Mouse (Mus musculus) erythroid progenitor cell, adult 5-6 weeks (primary cell): ENCODE measurements around the gene Ptprb. TPM values are rescaled to one million over a fixed set of nuclear protein-coding genes. Genes with fewer than 3 reads are reported as not detected.

Experiments used
- ATAC-seq: replicated peaks from 2 replicates; pipeline ENCODE4 v1.8.0; 2016; ENCODE audit warnings: moderate number of reproducible peaks, mild to moderate bottlenecking, moderate TSS enrichment, inconsistent platforms; ENCODE audit not compliant: poor library complexity, low FRiP score, severe bottlenecking
- total RNA-seq, 2 experiments: library from RNA; stranded (forward) in 1 of 2; stranded (reverse) in 1 of 2; fragments of 150-400 nt in 1 of 2; fragments of 186-747, 209-891 nt in 1 of 2; gene quantifications; 2 replicates each; pipeline versions ENCODE4 v1.2.3 to v1.2.4; 2015 to 2017; ENCODE audit warnings: low replicate concordance in 2 of 2

The Ptprb gene
- total RNA-seq, 2 experiments from 2014 or later: not detected

GRCm38 (mm10) chr10:116364759-116365158 is 89.4 kb downstream of the Ptprb start:
- no peak for ATAC-seq

GRCm38 (mm10) chr10:116370991-116371725 is 95.8 kb downstream of the Ptprb start:
- no peak for ATAC-seq

GRCm38 (mm10) chr10:116374111-116374510 is 98.8 kb downstream of the Ptprb start:
- ATAC-seq: no peak

GRCm38 (mm10) chr10:116376853-116377252 is 101.5 kb downstream of the Ptprb start:
- ATAC-seq: no peak

GRCm38 (mm10) chr10:116382826-116383685 is 107.7 kb downstream of the Ptprb start:
- no peak for ATAC-seq

- no peak for ATAC-seq
Measured at GRCm38 (mm10) chr10:116384401-116384800, 109.1 kb downstream of the Ptprb start.

- ATAC-seq: no peak
Measured at GRCm38 (mm10) chr10:116386391-116386885, 111.1 kb downstream of the Ptprb start.

GRCm38 (mm10) chr10:116388840-116389239 is 113.5 kb downstream of the Ptprb start:
- ATAC-seq: no peak

GRCm38 (mm10) chr10:116393790-116394475 is 118.6 kb downstream of the Ptprb start:
- ATAC-seq: no peak

GRCm38 (mm10) chr10:116394585-116394984 is 119.3 kb downstream of the Ptprb start:
- ATAC-seq: no peak

GRCm38 (mm10) chr10:116396279-116396678 is 121.0 kb downstream of the Ptprb start:
- ATAC-seq: no peak

- no peak for ATAC-seq
Measured at GRCm38 (mm10) chr10:116396966-116397365, 121.6 kb downstream of the Ptprb start.

- ATAC-seq: no peak
Measured at GRCm38 (mm10) chr10:116397573-116397972, 122.2 kb downstream of the Ptprb start.

- ATAC-seq: no peak
Measured at GRCm38 (mm10) chr10:116397973-116398372, 122.7 kb downstream of the Ptprb start.

- no peak for ATAC-seq
Measured at GRCm38 (mm10) chr10:116402742-116403425, 127.6 kb downstream of the Ptprb start.

- no peak for ATAC-seq
Measured at GRCm38 (mm10) chr10:116403679-116404078, 128.4 kb downstream of the Ptprb start.

GRCm38 (mm10) chr10:116405011-116405410 is 129.7 kb downstream of the Ptprb start:
- no peak for ATAC-seq

- no peak for ATAC-seq
Measured at GRCm38 (mm10) chr10:116407684-116408359, 132.5 kb downstream of the Ptprb start.

GRCm38 (mm10) chr10:116410826-116411225 is 135.5 kb downstream of the Ptprb start:
- no peak for ATAC-seq
